Mouse (Mus musculus): ENCODE measurements at regions not wholly inside any gene's neighbourhood (a gene's known extent, or its start where the extent isn't known, plus 50 kb on each side); places are given as distances from the start of the nearest gene placed in this dataset.

DNA sequence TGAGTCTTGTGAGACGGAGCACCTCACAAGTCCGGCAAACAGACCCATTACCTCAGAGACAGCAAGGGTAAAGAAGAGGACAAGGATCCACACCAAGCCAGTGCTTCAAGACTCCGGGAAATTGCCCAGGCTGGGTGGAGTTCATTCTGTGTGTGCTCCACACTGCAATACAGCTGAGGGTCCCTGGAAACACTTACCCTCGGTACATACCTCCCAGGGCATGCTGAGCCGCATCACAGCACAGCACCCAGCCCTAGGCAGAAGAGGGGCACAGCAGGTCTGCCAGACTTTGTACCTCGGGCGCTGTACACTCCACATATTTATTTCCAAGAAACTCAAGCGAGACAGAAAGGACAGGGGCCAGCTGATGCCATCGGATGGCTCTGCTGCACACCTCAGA, 54.5 kb upstream of the Cmc1 start:
- no peak for ATAC-seq (replicated peaks; ENCODE audit: poor library complexity)

DNA sequence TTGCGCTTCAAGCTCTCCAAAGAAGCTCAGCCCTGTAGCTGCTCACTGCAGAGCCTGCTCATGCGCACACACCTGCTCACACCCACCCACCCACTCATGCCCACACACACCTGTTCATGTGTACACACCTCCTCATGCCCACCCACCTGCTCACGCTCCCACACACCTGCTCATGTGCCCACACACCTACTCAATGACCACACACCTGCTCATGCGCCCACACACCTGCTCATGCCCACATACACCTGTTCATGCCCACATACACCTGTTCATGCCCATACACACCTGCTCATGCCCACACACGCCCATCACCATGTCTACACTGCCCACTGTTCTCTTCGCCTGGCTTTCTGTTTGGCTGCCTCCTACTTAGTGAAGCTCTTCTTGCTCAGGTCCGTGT, 56.5 kb upstream of the Cmc1 start:
- ATAC-seq (replicated peaks; ENCODE audit: poor library complexity): no peak

DNA sequence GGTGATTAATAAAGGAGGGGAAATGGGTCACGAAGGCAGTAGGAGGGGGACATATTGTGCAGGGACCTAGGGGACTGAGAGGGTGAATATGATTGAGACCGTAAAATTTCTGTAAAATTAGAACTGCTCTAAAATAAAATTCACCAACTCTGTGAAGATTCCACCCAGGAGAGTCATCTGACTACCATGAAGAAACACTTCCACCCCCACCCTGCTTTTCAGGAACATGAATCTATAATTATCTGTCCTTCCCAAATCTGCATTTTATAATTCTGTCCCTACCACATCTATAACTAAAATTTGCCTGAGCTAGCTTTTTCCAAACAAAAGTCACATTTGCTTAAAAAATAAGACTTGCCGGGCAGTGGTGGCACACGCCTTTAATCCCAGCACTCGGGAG, 69.7 kb upstream of the Cmc1 start:
- ATAC-seq (replicated peaks; ENCODE audit: poor library complexity): no peak

DNA sequence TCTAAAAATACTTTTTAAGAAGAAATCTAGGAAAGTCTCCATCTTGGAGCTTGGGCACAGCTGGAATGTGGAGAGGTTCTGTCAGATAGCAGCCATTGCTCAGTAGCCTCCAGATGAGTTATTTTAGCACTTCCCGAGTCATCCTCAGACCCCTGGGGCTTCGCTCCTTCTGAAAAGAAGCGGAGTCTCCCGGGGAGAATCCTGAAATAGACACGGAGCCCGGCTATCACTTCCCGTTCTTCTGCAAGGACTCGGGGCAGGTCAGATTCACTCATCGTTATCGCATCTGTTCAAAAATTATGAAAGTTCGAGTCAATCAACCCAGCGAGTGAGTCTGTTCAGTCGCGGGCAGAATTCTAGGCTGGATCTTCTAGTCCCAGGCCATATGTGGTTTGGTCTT, 71.2 kb upstream of the Cmc1 start:
- no peak for ATAC-seq (replicated peaks; ENCODE audit: poor library complexity)

DNA sequence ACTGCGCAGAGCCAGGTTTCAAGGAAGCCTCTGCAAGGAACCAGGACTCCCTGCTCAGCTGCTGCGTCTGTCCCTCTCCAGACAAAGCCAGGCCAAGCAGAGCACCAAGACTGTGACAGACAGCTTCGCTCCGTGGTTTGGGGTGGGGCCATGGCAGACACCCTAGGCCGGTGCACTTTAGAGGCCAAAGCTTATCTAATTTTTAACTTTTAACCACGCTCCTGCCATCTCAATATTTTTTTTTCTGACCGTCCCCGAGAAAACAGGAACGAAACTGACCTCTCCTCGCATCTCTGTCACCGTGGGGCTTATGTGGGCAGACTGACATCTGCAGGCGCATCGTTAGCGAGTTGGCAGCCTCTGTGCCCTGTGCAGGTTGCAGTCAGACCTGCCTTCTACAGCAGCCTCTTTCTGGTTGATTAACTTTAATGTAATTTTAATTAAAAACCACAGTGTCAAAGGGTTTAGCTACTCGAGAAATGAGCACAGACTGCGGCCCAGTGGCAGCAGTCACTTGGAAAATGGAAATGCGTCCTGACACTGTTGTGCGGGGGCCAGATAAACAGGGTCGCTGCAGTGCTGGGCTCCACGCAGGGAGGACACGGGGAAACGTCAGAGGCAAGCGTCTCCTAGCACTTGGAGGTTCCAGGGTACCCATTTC, 77.6 kb upstream of the Cmc1 start:
- ATAC-seq (replicated peaks; ENCODE audit: poor library complexity): 0 out of 2 replicates have a peak, but pooled peaks have one; percentile 23

DNA sequence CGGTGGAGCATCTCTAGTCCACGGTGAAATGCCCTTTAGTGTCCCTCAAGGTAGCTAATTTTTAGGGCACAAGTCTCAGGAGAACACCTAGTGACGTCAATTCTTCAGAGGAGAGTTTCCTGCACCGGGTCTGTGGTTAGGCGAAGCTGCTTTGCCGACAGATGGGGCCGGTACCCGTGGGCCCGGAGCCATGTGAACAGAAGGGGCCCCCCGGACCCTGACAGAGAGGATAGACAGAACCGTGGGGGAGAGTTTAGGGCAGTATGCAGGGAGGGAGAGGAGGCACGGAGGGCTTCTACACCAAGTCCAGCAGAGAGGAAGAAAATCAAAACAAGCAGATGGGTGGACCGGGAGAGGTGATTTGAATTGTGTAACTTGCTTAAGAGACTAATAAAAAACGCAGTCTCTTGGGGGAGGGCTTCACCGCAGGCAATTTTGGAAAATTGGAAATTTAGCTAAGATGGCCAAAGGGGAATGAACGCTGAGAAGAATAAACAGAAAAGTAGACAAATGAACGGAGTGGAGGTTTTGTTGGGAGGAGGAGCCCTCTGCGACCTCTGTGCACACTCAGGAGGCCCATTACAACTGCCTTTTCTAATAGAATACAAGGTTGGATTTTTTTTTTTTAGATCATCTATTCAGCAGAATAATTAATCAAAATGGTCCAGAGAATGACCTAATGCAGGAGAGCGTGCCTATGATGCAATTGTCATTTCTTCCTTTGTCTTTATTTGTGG, 78.9 kb upstream of the Cmc1 start:
- no peak for ATAC-seq (replicated peaks; ENCODE audit: poor library complexity)

DNA sequence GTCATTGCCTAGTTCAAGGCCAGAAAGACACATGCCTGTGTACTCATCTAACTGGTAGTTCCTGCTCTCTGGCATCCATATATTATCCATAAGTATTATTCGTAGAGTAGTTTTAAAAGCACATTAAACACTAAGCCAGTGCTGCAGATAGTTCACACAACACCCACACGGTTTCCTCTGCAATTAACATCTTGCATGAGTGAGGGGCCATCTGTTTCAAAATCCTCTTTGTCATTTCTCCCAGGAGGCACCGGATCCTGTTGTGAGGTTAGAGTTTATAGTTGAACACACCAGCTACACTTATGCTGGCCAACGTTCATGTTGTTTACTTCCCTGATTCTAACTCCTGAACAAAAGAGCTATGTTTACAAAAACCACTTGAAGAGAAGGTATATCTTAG, 90.7 kb upstream of the Cmc1 start:
- ATAC-seq (replicated peaks; ENCODE audit: poor library complexity): no peak

DNA sequence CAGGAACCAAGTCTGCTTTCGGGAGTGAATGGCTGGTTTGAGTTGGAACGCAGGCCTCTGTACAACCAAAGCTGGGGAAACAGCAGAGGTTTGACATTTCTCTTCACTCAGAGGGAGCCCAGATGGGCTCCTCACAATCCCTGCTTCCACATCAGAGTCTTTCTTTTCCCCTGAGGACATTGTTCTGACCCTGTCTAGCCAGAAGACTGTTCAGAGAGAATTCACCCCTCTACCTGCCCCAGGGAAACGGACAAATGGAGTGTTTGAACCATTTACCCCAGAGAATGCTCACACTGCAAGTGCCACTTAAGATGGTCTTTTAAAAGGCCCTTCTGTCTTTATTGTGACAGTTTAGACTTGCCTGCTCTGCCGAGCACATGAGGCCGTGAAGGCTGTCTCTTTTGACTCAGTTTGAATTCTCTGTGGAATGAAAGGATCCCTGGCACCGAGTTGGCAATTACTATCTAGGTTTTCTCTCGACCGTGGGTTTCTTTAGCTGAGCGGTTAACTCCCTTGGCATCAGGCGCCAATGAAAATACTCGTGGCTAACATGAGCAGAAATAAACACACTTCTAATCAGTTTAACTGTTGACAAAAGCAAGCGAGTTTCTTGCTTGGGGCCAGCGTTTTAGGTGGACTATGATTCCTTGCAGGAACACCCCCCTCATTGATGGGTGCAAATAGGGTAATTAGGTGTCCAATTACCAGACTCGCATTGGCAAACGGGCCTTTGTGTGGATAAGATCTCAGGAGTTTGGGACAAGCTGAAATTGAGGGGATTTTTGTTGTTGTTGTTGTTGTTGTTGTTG, 97.0 kb upstream of the Cmc1 start:
- ATAC-seq (replicated peaks; ENCODE audit: poor library complexity): no peak

DNA sequence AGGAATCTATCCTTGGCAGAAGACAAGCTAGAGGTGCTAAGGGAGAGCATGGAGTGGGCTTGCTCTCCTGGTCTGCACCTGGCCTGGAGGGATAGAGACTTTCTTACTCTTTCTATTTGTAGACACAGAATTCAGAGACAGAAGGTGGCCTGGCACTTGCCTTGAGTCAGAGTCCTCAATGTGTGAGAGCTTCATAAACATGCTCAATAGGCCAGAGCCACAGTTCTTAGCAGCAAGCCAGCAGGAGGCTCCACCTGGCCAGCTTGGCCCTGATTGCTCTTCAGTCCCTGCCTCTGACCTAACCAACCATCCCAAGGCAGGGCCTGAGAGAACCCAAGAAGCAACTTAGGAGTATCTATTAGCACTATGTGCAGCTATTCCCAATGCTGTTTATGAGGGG, 103.9 kb upstream of the Cmc1 start:
- no peak for ATAC-seq (replicated peaks; ENCODE audit: poor library complexity)

DNA sequence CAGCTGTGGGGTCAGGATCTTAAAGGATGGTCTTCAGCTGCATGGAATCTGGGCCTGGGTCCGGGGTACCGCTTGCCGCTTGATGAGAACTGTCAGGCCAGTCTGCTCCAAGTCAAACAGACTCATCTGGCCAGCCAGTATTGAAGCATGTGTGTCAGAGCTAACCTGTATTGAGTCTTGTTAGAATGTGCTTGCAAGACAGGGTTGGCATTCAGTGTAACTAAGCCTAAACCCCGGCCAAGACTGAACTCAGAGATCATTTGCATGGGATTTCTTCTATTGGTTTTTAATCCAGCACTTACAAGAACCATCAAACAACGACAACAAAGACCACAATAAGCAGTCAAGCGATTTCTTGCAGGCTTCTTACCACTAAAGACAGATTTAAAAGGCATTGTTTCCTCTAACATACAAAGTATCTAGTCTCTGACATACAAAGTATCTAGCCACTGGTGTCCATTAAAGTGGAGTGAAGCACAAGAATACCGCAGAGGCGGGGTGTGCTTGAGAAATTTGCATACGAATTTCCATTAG, 105.3 kb upstream of the Cmc1 start:
- ATAC-seq (replicated peaks; ENCODE audit: poor library complexity): no peak

DNA sequence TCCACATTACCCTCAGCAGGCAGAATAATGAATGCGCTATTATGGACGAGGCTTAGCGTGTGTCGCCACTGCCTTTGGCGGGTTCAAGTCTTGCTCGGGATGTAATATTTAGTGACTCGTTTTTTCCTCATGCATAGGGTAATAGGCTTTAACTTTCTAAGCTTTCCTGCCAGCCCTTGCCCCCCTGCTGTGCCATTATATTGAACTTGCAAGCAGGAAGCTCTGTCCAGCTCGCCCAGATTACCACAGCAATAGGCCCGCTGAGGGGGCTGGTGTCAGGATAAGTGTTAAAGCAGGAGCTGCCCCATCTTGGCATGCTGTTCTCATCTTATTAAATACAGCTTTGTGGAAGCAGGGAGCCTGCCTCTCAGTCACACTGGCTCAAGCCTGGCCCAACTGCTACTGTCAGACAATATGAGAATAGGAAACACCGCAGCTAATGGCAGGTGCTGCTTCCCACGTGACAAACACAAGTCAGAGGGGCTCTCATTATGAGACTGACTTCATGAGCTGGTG, 105.8 kb upstream of the Cmc1 start:
- no peak for ATAC-seq (replicated peaks; ENCODE audit: poor library complexity)

DNA sequence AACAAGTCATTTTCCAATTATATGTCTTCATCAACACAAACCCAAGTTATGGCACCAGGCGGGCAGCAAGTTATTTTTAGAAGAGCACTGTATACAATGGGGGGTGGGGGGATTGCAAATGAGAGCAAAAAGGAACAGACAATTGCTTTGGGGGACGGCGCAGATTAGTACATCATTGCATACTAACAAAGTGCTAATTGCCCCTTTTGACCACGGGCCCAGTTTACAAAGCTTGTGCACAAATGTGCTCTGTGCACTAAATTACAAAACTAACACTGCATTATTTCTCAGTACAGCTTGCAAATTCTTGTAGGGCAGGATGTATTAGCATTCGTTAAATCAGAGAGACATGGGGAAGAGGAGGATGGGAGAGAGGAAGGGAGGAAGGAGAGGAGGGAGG, 116.3 kb upstream of the Cmc1 start:
- ATAC-seq (replicated peaks; ENCODE audit: poor library complexity): no peak

DNA sequence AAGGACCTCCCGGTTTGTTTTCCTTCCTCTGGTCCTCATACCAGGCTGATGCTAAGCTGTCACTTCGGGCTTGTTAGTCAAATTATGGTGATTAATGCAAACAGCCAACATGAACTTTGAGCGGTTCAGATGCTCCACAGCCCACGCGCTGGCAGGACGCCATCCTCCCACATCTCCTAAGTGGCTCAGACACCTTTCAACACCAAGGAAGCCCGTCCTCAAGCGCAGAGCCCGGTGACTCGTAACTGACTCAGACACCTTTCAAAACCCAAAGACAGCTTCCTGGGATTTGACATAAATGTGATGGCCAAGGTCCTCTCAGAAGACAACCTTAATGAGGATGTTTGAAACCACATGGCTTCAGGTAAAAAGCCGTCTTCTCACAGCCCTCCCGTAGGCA, 121.7 kb upstream of the Cmc1 start:
- no peak for ATAC-seq (replicated peaks; ENCODE audit: poor library complexity)

DNA sequence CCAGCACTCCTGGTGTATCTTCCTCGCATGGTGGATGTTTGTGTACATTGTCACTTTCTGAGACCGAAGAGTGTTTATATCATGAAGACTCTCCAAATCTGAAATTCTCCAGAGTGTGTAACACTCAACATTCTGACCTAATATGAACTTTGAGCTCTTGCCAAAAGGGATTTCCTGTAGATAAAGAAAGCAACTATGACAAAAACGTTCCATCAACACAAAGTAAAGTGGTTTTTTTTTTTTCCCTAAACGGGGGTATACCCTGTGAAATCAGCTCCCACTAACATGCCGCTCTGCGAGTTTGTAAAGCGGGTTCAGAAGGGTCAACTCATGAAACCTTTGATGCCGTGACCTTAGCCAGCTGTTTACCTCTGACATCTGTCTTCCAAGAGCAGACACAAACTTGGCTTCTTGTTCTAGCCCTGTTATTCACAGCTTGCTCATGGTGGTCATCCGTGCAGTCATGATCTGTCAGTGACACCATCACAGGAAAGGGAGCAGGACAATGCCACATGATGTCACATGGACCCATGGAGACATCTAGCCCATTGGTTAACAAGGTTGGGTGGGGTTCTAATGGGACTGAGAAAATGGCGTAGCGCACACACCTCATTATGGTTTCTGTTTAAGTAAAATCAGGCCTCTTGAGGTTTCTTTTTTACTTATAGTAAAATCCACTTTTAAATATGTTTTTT, 122.9 kb upstream of the Cmc1 start:
- ATAC-seq (replicated peaks; ENCODE audit: poor library complexity): no peak; the same call in 1 of the 2 replicates

DNA sequence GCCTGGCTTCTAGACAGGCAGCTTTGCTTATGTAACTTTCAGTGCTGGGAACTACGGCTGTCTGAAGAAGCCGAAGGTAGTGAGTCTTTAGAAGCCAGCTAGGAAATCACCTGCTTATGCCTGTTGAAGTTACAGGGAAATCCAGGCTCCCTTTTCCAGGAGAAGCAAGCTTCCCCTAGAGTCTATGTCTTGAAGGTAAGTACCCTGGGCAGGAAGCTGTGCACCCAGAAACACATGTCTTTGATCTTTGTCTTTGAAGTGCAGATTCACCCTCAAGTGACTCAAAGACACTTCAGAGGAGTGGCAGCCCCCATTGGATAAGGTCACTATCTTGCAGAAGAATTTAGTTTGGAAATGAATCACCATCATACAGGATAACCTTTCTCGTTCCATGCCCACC, 135.5 kb upstream of the Cmc1 start:
- no peak for ATAC-seq (replicated peaks; ENCODE audit: poor library complexity)

DNA sequence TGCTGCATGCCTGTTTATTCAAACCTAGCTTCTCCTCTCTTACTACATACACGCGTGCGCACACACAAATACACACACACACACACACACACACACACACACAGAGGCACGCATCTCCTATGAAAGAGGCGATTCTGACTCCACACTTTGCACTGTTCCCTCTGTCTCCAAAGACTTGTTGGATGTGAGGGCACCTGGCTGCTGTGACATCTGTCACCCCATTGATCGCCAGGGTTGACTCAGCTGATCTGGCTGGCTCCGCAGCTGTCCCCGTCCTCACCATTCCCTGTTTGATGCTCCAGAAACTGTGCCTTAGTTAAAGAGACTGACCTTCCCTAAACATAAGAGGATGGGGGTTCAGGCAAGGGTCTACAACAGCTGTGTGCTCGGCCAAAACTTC, 137.6 kb upstream of the Cmc1 start:
- no peak for ATAC-seq (replicated peaks; ENCODE audit: poor library complexity)

DNA sequence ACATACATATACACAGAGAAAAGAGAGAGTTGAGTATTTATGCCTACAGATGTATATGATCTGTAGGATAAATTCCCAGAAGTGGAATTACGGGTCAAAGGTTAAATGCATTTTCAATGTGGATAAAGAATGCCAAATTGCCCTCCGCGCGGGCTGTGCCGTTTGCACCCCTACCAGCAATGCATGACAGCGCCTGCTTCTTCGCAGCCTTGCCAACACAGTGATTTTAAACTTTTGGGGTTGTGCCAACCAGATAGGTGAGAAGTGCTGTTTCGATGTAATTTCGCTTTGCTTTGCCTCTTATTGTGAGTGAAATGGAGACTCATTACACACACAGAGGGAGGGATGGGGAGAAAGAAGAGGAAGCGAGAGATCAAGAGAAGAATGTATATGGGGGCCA, 142.9 kb upstream of the Cmc1 start:
- no peak for ATAC-seq (replicated peaks; ENCODE audit: poor library complexity)

DNA sequence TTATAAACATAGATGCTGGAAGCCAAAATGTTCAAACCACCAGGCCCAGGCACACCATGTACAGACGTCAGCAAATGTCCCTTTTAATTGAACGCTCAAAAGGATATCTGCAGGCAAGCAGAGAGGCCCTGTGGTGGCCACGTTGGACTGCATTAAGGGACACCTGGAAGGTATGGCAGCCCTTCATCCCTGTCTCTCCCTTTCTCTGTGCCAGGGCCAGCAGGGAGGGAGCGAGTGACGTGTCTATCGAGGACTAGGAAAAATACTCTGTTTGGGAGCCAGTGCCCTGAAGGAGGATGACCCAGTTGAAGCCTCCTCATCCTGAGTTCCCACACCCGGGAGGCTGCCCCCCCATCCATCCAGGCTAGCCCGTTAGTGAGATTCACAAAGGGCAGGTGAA, 144.0 kb upstream of the Cmc1 start:
- ATAC-seq (replicated peaks; ENCODE audit: poor library complexity): no peak

DNA sequence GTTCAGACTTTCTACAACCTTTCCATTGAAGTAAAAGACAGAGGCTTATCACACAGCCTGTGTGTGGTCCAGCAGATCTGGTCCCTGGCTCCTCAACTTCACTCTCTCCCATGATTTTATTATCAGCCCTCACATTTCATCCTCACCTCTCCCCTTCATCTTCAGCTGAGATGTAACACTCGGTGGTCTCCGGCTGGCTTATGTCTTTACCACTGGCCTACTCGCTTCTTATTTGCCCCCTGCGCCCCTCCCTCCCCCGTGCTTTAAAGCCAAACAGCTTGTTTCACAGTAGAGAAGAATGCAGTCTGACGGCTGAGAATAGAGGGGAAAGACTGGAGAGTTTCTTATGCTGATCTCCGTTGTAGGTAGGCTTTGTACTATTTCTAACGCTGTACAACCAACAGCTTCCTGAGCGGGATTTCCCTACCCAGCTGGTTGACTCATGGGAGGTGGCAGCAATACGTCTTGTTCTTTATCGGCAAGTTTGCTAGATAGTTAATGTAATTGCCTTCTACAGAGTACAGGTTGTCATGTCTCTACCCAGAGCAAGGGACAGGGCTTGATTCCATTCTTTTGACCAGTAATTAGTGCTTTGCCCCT, 152.9 kb upstream of the Cmc1 start:
- no peak for ATAC-seq (replicated peaks; ENCODE audit: poor library complexity)

DNA sequence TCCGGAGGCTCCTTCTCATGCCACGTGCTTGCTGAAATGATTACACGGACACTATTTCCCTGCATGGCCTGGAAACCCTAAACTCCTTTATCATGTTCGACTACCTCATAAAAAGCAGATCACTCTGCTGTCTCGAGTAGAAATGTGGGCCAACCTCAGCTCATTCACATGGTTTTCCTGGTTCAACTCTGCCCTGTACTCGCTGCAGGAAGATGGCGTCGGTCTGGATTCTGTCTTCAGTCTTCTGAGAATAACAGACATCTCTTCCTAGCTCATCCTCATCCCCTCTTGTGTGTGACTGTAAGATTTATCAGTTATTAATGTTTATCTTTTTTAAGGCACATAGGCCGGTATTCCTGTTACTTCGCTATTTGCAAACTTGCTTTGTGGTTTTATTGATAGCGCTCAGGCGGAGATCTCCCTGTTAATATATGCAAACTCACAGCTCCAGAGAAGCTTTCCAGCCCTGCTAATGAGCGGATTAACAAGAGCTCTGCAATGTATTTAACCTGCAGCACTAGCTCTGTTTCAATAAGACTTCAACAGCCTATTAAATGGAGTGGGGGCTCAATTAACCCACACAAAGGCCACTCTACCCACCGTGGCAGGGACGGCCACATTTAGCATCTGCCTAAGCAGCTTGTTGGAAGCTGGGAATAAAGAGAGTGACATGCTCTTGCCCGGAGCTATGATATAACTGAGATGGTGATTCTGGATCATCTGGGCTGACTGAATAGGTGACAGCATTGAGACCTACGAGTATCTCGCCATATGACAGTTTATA, 159.5 kb upstream of the Eomes start:
- ATAC-seq (replicated peaks; ENCODE audit: poor library complexity): no peak

Measured in megakaryocyte progenitor cell, adult 5-6 weeks (primary cell).